Mouse (Mus musculus): ENCODE measurements around the gene Sbk1. TPM values are rescaled to one million over a fixed set of nuclear protein-coding genes. Genes with fewer than 3 reads are reported as not detected.

Gene Sbk1
- polyA plus RNA-seq, 1 experiment from 2014 or later: 58.9 TPM

DNA sequence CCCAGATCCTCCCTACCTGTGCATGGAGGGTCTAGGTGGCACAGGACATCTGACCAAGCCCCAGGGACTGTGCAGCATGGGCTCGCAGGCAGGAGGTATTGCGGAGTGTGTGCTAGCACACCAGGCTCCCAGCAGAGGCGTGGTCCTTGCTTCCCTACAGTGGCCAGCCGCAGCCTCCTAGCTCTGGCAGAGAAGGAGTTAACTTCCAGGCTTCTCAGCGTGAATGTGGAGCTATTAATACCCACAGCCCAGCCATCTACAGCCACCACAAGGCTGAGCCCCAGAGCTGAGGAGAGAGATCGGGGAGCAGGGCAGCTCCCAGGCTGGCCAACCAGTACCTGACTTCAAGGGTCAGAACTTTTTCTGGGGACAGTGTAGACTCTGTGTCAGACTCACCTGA lies 24.3 kb upstream of the Sbk1 start:
- no peak overlapping the region for H3K27ac ChIP-seq
- H3K36me3 ChIP-seq: no peaks in the 10 kb centered on the region
- no peak overlapping the region for H3K4me3 ChIP-seq
- H3K9me3 ChIP-seq: no peaks in the 10 kb centered on the region
- H3K4me2 ChIP-seq: peak overlapping the region; percentile 24
- peak overlapping the region; percentile 55; the same call in 1 of the 2 replicates for H3K9ac ChIP-seq
- peak; percentile 32; the same call in 1 of the 2 replicates for ATAC-seq (ENCODE audit: insufficient number of reproducible peaks, insufficient read depth, low FRiP score, low TSS enrichment, low read depth)
- H3K27me3 ChIP-seq: peaks cover 13% of the 10 kb centered on the region
- peaks cover 9% of the 10 kb centered on the region for H3K4me1 ChIP-seq
- 3% methylated on average over 6 of the region's 6 CpGs for WGBS

DNA sequence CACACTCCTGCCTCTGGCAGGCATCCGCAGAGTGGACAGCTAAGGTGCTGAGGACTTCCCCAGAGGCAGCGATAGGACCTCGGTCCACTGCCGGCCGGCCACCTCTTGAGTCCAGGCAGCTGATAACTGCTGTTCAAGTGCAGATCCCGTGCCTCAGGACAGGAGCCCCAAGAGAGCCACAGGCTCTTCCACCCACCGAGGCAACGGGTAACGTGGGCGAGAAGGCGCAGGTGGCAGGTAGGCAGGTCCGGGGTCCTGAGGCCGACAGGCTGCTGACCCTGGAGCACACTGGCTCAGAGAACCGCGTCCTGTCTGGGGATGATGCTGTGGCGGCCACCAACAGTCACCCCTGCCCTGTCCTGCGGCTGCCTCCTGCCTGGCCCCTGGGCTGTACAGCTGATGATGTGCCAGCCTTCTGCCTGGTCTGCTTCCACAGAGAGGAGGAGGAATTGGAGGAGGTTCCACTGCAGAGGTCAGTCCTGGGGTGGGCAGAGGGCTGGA lies 23.7 kb upstream of the Sbk1 start:
- H3K4me3 ChIP-seq: no peak overlapping the region
- ATAC-seq (ENCODE audit: insufficient number of reproducible peaks, insufficient read depth, low FRiP score, low TSS enrichment, low read depth): no peak
- H3K27me3 ChIP-seq: peaks cover 13% of the 10 kb centered on the region
- H3K9me3 ChIP-seq: no peaks in the 10 kb centered on the region
- H3K4me2 ChIP-seq: peak overlapping the region; percentile 24
- 46% methylated on average over 17 of the region's 17 CpGs for WGBS
- H3K4me1 ChIP-seq: peaks cover 9% of the 10 kb centered on the region
- no peak overlapping the region for H3K27ac ChIP-seq
- H3K36me3 ChIP-seq: no peaks in the 10 kb centered on the region
- H3K9ac ChIP-seq: peak overlapping the region; percentile 55; the same call in 1 of the 2 replicates

DNA sequence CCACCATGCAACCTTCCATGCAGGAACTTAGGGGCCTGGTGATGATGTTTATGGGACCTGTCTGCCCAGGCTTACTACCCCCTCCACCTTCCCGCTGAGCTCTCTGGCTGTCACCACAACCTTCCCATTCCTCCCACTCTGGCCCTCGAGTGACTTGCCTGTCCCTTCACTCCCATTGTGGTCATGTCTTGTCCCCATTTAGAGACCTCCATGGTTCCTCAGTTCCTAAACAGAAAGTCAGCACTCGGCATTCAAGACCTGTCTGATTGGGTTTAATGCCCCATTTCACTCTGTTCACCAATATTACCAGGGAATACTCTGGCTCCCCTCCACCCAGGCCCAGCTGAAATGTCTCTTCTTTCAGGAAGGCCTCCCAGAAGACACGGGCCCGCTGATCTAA lies 23.3 kb upstream of the Sbk1 start:
- WGBS: 65% methylated on average over 5 of the region's 5 CpGs
- no peaks in the 10 kb centered on the region for H3K9me3 ChIP-seq
- peaks cover 9% of the 10 kb centered on the region for H3K4me1 ChIP-seq
- H3K27ac ChIP-seq: no peak overlapping the region
- H3K4me3 ChIP-seq: no peak overlapping the region
- ATAC-seq (ENCODE audit: insufficient number of reproducible peaks, insufficient read depth, low FRiP score, low TSS enrichment, low read depth): no peak
- no peaks in the 10 kb centered on the region for H3K36me3 ChIP-seq
- no peak overlapping the region for H3K4me2 ChIP-seq
- H3K27me3 ChIP-seq: peaks cover 13% of the 10 kb centered on the region
- no peak overlapping the region for H3K9ac ChIP-seq

DNA sequence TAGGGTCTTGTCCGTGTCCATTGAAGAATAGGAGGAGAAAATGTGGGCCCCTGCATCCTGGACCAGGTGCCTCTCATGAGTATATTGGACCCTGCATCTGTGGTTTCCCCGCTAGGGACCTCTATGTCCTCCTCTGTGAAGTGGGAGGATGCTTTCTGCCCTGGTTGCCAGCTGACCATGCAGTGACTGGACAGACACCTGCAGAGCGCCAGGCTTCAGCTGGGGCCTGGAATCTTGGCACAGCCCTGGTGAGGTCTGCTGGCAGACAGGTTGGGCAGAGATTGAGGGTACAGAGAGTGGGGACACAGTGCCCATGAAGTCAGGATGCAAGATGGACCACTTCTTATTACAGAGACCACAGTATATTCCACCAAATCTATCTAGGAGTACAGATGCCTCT lies 22.4 kb upstream of the Sbk1 start:
- Histone ChIP-seq H3K27ac (no peak overlapping the region), H3K4me2 (no peak overlapping the region), H3K4me3 (no peak overlapping the region), H3K4me1 (peaks cover 9% of the 10 kb centered on the region), H3K9ac (no peak overlapping the region), H3K36me3 (no peaks in the 10 kb centered on the region), H3K9me3 (no peaks in the 10 kb centered on the region), H3K27me3 (peaks cover 13% of the 10 kb centered on the region)
- 87% methylated on average over 3 of the region's 3 CpGs for WGBS
- no peak for ATAC-seq (ENCODE audit: insufficient number of reproducible peaks, insufficient read depth, low FRiP score, low TSS enrichment, low read depth)

DNA sequence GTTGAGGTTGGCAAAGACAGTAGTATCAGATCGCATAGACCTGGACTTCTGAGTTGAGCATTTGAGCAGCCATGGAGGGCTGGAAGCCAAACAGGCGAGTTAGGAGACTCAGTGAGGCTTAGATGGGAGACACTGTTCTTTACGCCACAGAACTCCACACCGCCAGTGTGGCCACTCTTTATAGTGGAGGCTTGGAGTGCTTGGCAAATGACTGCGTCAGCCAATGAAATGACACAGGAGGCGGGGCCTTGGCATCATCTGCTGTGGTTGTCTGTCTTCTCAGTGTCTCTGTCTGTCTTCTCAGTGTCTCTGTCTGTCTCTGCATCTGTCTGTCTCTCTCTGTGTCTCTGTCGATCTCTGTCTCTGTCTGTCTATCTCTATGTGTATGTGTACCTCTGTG lies 21.9 kb upstream of the Sbk1 start:
- H3K4me3 ChIP-seq: no peak overlapping the region
- no peaks in the 10 kb centered on the region for H3K9me3 ChIP-seq
- WGBS: 73% methylated on average over 7 of the region's 7 CpGs
- ATAC-seq (ENCODE audit: insufficient number of reproducible peaks, insufficient read depth, low FRiP score, low TSS enrichment, low read depth): no peak
- H3K4me1 ChIP-seq: peaks cover 9% of the 10 kb centered on the region
- H3K9ac ChIP-seq: no peak overlapping the region
- no peaks in the 10 kb centered on the region for H3K36me3 ChIP-seq
- peaks cover 13% of the 10 kb centered on the region for H3K27me3 ChIP-seq
- H3K27ac ChIP-seq: no peak overlapping the region
- H3K4me2 ChIP-seq: no peak overlapping the region

DNA sequence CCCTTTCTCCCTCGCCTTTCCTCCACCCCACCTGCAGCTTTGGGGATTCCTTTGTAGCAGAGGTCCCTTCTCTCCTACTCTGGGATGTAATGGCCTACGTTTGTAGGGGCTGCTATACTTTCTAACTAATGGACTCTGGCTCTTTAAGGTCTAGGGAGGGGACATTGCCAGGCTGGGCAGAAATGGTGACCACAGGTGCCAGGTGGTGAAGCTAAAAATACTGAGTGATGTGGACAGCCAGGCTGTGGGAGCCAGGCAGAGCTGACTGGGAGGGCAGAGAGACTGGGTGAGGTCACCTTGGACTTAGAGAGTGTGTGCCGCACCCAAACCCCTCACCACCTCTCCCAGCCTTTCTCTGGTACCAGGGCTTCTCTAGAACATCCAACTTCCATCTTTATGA lies 20.7 kb upstream of the Sbk1 start:
- no peaks in the 10 kb centered on the region for H3K9me3 ChIP-seq
- H3K4me1 ChIP-seq: peaks cover 9% of the 10 kb centered on the region
- H3K27ac ChIP-seq: no peak overlapping the region
- no peaks in the 10 kb centered on the region for H3K36me3 ChIP-seq
- WGBS: 61% methylated on average over 3 of the region's 3 CpGs
- H3K27me3 ChIP-seq: peaks cover 13% of the 10 kb centered on the region
- no peak for ATAC-seq (ENCODE audit: insufficient number of reproducible peaks, insufficient read depth, low FRiP score, low TSS enrichment, low read depth)
- no peak overlapping the region for H3K9ac ChIP-seq
- no peak overlapping the region for H3K4me2 ChIP-seq
- no peak overlapping the region for H3K4me3 ChIP-seq

DNA sequence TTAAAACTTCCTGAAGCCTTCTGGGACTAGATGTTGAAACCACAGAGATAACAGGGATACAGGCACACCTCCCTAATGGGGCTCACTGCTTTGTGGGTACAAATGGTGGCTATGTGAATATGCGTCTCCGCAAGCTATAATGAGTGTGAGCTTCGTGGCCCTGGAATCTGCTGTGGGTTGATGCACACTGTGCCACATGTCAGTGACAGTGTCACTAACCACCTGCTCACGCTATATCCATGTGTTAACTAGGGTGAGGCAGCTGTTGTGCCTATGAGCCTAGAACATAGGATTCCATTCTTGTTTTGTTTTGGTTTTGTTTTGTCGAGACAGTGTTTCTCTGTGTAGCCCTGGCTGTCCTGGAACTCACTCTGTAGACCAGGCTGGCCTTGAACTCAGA lies 20.2 kb upstream of the Sbk1 start:
- Histone ChIP-seq H3K4me3 (no peak overlapping the region), H3K27ac (no peak overlapping the region), H3K9me3 (no peaks in the 10 kb centered on the region), H3K27me3 (peaks cover 13% of the 10 kb centered on the region), H3K9ac (no peak overlapping the region), H3K4me2 (no peak overlapping the region), H3K4me1 (peaks cover 9% of the 10 kb centered on the region), H3K36me3 (no peaks in the 10 kb centered on the region)
- WGBS: 84% methylated on average over 5 of the region's 5 CpGs
- ATAC-seq (ENCODE audit: insufficient number of reproducible peaks, insufficient read depth, low FRiP score, low TSS enrichment, low read depth): no peak

DNA sequence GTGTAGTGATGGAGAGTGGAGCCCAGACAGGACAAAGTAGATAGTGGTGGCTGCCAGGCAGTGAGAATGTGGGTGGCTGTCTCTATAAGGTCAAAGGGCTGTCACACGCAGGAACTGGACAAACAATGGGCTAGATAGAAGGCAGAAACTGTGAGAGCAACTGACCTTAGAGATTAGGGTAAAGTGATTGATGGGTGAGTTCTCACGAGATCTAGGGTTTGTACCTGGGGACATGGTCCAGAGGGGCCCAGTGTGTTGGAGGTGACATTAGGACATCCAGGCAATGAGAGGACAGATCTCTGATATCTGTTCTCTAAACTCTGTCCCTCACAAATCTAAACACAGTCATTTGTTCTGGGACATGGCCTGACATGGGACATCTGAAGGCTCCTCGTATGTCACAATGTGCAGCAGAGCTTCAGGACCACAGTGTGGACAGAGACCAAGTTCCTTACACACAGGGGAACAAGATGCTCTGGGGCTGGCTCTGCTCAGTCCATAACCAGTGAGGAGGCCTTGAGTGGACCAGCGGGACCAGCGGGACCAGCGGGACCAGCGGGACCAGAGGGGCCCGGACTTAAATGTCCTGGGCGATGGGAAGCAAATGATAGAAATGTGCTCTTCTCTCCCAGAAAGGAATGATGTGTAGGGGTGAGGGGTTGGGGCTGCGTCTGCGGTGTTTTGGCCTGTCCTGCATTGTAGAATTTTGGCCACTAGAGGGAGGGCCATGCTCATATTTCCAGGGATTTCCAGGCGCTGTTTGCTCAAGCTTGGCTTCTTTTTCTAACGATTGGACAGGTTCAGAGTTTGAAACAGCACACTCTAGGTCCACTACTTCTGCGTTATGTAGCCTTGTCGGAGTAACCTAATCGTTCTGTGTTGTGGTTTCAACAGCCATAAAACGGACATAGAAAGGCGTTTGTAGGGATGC lies 11.9 kb upstream of the Sbk1 start:
- Histone ChIP-seq H3K4me1 (no peaks in the 10 kb centered on the region), H3K4me2 (no peak overlapping the region), H3K9me3 (no peaks in the 10 kb centered on the region), H3K4me3 (no peak overlapping the region), H3K27me3 (no peaks in the 10 kb centered on the region; the same call in 1 of the 2 replicates), H3K27ac (no peak overlapping the region), H3K36me3 (no peaks in the 10 kb centered on the region), H3K9ac (no peak overlapping the region)
- WGBS: 13% methylated on average over 18 of the region's 18 CpGs
- ATAC-seq (ENCODE audit: insufficient number of reproducible peaks, insufficient read depth, low FRiP score, low TSS enrichment, low read depth): no peak

DNA sequence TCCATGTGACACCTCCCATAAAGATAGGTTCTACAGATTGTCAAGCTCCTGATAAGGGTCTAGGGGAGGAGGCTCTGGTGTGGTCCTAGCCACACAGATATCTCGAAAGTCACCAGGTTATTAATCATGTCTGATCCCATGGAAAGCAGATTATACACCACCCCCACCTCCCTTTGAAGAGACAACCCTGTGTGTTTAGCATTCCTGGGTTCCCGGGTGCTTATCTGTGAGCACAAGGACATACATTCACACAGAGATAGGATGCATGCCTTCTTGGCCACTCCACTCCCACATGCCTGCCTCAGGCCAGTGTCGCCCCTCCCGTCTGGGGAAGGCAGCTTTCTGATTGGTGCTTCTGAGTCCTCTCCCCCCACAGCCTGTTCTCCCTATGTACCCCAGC lies 10.6 kb upstream of the Sbk1 start:
- Histone ChIP-seq H3K36me3 (no peaks in the 10 kb centered on the region), H3K9me3 (no peaks in the 10 kb centered on the region), H3K4me2 (no peak overlapping the region), H3K4me3 (no peak overlapping the region), H3K27ac (no peak overlapping the region), H3K4me1 (peaks cover 12% of the 10 kb centered on the region), H3K9ac (no peak overlapping the region), H3K27me3 (no peaks in the 10 kb centered on the region; the same call in 1 of the 2 replicates)
- ATAC-seq (ENCODE audit: insufficient number of reproducible peaks, insufficient read depth, low FRiP score, low TSS enrichment, low read depth): no peak
- 75% methylated on average over 4 of the region's 4 CpGs for WGBS

DNA sequence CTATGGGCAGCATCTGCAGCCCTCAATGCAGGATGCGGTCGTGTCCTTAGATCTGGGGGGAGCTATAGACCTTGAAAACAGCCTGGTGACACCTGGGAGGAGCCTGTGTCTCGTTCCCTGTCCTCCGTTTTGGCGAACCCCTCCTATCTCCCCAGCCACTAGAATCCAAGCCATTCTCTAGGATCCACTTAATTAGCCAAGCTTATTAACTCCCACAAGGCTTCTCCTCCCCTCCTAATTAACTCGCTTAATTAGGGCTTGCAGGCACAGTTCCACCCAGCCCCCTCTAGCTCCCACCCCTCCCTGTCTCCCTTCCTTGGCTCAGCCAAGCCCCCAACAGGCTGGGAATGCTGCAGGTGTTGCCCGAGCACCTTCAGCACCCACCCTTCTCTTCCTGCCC lies 8.5 kb upstream of the Sbk1 start:
- no peaks in the 10 kb centered on the region for H3K9me3 ChIP-seq
- 17% methylated on average over 7 of the region's 7 CpGs for whole genome bisulfite sequencing
- no peak overlapping the region for H3K4me2 ChIP-seq
- 0 out of 2 replicates have a peak overlapping the region, but pooled peaks have one; percentile 21 for H3K9ac ChIP-seq
- no peak for ATAC-seq (ENCODE audit: insufficient number of reproducible peaks, insufficient read depth, low FRiP score, low TSS enrichment, low read depth)
- H3K36me3 ChIP-seq: no peaks in the 10 kb centered on the region
- H3K4me3 ChIP-seq: no peak overlapping the region
- H3K27me3 ChIP-seq: no peaks in the 10 kb centered on the region; the same call in 1 of the 2 replicates
- H3K27ac ChIP-seq: no peak overlapping the region
- peaks cover 13% of the 10 kb centered on the region for H3K4me1 ChIP-seq

DNA sequence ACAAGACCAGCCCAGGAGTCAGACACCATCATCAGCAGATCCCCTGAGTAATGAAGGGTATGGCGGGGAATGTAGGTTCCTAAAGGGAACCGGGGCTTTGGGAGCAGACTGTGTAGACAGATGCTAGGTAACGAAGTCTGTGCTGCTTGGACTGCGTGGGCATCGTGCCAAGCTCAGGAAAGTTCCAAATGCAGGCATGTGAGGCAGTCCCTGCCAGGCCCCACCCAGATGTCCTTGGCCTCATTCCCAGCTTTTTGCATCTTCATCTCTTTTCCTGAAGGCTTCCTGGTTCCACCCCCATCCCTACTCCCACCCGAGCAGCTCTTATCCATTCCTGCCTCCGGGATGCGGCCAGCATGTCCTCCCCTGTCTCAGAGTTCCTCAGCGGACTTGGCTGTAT lies 6.5 kb upstream of the Sbk1 start:
- H3K27ac ChIP-seq: no peak overlapping the region; the same call in 1 of the 2 replicates
- H3K4me1 ChIP-seq: peaks cover 13% of the 10 kb centered on the region
- ATAC-seq (ENCODE audit: insufficient number of reproducible peaks, insufficient read depth, low FRiP score, low TSS enrichment, low read depth): 0 out of 2 replicates have a peak, but pooled peaks have one; percentile 66
- no peaks in the 10 kb centered on the region for H3K9me3 ChIP-seq
- H3K9ac ChIP-seq: no peak overlapping the region
- 48% methylated on average over 9 of the region's 9 CpGs for WGBS
- H3K36me3 ChIP-seq: no peaks in the 10 kb centered on the region
- H3K27me3 ChIP-seq: no peaks in the 10 kb centered on the region; the same call in 1 of the 2 replicates
- no peak overlapping the region for H3K4me3 ChIP-seq
- H3K4me2 ChIP-seq: 0 out of 2 replicates have a peak overlapping the region, but pooled peaks have one; percentile 17
